ENCODE assay signal across 17 mouse cellular contexts in genomic region chr16:32650461-32650860, GRCm38 (mm10). TPM values are rescaled to one million over a fixed set of nuclear protein-coding genes. Genes with fewer than 3 reads are reported as not detected.
DNase-seq lines count a peak whose midpoint lies in the region; ATAC-seq lines count a peak whose summit lies in the region.
"Had no signal": no experiment of that assay in that cellular context is flagged by ENCODE, and none has a peak within 500 bp of the region (broad histone marks: within the 10 kb centered on the region; RNA-seq: fewer than 3 reads in every experiment).

No protein-coding gene starts in this region.

- H3K9ac ChIP-seq in heart, embryonic 11.5 days (ENCODE audit: low read depth, low read length): no peak overlapping the region
- no peak overlapping the region for H3K9ac ChIP-seq in kidney, embryonic 15.5 days
- H3K9ac ChIP-seq: hindbrain, embryonic 12.5 days; neural tube, embryonic 12.5 days had no signal

- intact Hi-C loops in heart, postnatal 25 days (cut with DNase I): no loop called here

- no peaks in the 10 kb centered on the region for H3K27me3 ChIP-seq in heart, embryonic 11.5 days (ENCODE audit: control insufficient read depth, insufficient read depth, low read length)
- H3K27me3 ChIP-seq in kidney, embryonic 15.5 days: no peaks in the 10 kb centered on the region
- H3K27me3 ChIP-seq in megakaryocyte, embryonic 14.5 days (replicated peaks): no peaks in the 10 kb centered on the region
- H3K27me3 ChIP-seq in splenic B cell, adult 2 months (ENCODE audit: control insufficient read depth, insufficient read depth, low read length, poor library complexity, severe bottlenecking): no peaks in the 10 kb centered on the region
- H3K27me3 ChIP-seq: neural tube, embryonic 12.5 days; Patski had no signal

- H3K4me1 ChIP-seq in heart, embryonic 11.5 days (ENCODE audit: control insufficient read depth, insufficient read depth, low read length): peaks cover 20% of the 10 kb centered on the region
- peaks cover 25% of the 10 kb centered on the region for H3K4me1 ChIP-seq in kidney, embryonic 15.5 days
- peaks cover 93% of the 10 kb centered on the region for H3K4me1 ChIP-seq in megakaryocyte, embryonic 14.5 days

- no peaks in the 10 kb centered on the region for H3K36me3 ChIP-seq in heart, embryonic 11.5 days (ENCODE audit: control insufficient read depth, insufficient read depth, low read length)
- no peaks in the 10 kb centered on the region for H3K36me3 ChIP-seq in kidney, embryonic 15.5 days
- peaks cover 18% of the 10 kb centered on the region for H3K36me3 ChIP-seq in megakaryocyte, embryonic 14.5 days (replicated peaks; ENCODE audit: low read length)
- H3K36me3 ChIP-seq in splenic B cell, adult 2 months (ENCODE audit: control insufficient read depth, insufficient read depth, low read length, poor library complexity, severe bottlenecking): no peaks in the 10 kb centered on the region
- H3K36me3 ChIP-seq: hindbrain, embryonic 12.5 days; neural tube, embryonic 12.5 days had no signal

- no peak for DNase-seq in heart, postnatal 25 days (ENCODE audit: low spot score)
- DNase-seq in kidney, postnatal 36 days: no peak
- peak; percentile 48 for DNase-seq in splenic B cell, adult 2 months (ENCODE audit: low read depth, low spot score)
- DNase-seq: adrenal gland, postnatal 25 days; cerebellum, adult 2 months; kidney, postnatal 4 days; liver had no signal

- 0 out of 2 replicates have a peak overlapping the region, but pooled peaks have one; percentile 51 for H3K27ac ChIP-seq in heart, embryonic 11.5 days (ENCODE audit: low read depth, low read length)
- peak overlapping the region; percentile 72 for H3K27ac ChIP-seq in kidney, embryonic 15.5 days
- H3K27ac ChIP-seq: hindbrain, embryonic 12.5 days; neural tube, embryonic 12.5 days had no signal

- H3K9me3 ChIP-seq in heart, embryonic 11.5 days (replicated peaks; ENCODE audit: control insufficient read depth, low read length): no peaks in the 10 kb centered on the region
- no peaks in the 10 kb centered on the region for H3K9me3 ChIP-seq in kidney, embryonic 15.5 days (replicated peaks)
- H3K9me3 ChIP-seq in megakaryocyte, embryonic 14.5 days: no peaks in the 10 kb centered on the region
- H3K9me3 ChIP-seq: hindbrain, embryonic 12.5 days; neural tube, embryonic 12.5 days had no signal

- no peak for ATAC-seq in heart, embryonic 11.5 days (replicated peaks; ENCODE audit: insufficient number of reproducible peaks, low FRiP score, low TSS enrichment)
- ATAC-seq in kidney, embryonic 15.5 days (replicated peaks; ENCODE audit: low FRiP score): no peak
- no peak for ATAC-seq in megakaryocyte, adult 5-6 weeks (ENCODE audit: poor library complexity, severe bottlenecking)
- ATAC-seq: forebrain, embryonic 14.5 days; Patski had no signal

- H3K4me2 ChIP-seq in heart, embryonic 11.5 days: no peak overlapping the region
- no peak overlapping the region for H3K4me2 ChIP-seq in kidney, embryonic 15.5 days
- H3K4me2 ChIP-seq: hindbrain, embryonic 12.5 days; midbrain, embryonic 11.5 days; neural tube, embryonic 12.5 days had no signal

- H3K4me3 ChIP-seq in heart, embryonic 11.5 days (ENCODE audit: low read depth, low read length): no peak overlapping the region
- no peak overlapping the region for H3K4me3 ChIP-seq in kidney, embryonic 15.5 days (replicated peaks)
- peak overlapping the region; percentile 84 for H3K4me3 ChIP-seq in megakaryocyte, embryonic 14.5 days (replicated peaks)
- H3K4me3 ChIP-seq: erythroblast, embryonic 14.5 days; hindbrain, embryonic 12.5 days; neural tube, embryonic 12.5 days had no signal

RNA-seq across cellular contexts. Expression of gene Tnk2, which starts 6.8 kb away (rescaled TPM):
- polyA plus RNA-seq in heart, embryonic 11.5 days (2014; fragmentation: Nextera tagmentation; extraction: Ambion mirVana): 6.9 and 7.8 TPM in 2 replicates
- total RNA-seq in heart, postnatal 25 days (2021): 10 to 100 TPM; 20.9 to 24.7 TPM
- 9.3 and 12.4 TPM in 2 replicates for polyA plus RNA-seq in kidney, embryonic 15.5 days (2015; fragmentation: Nextera tagmentation; extraction: Ambion mirVana)
- 230 and 1,256 TPM in 2 replicates for polyA plus RNA-seq in megakaryocyte, embryonic 14.5 days (2012; ENCODE audit: insufficient read depth, low replicate concordance)
- total RNA-seq in megakaryocyte, adult 5-6 weeks (2015): 5.5 and 12.0 TPM in 2 replicates
- total RNA-seq in megakaryocyte, adult 5-6 weeks (2017): 6.4 and 8.6 TPM in 2 replicates

RNA-seq across cellular contexts. Expression of gene Tfrc, which starts 41.7 kb away (rescaled TPM):
- 66.7 and 69.2 TPM in 2 replicates for polyA plus RNA-seq in heart, embryonic 11.5 days (2014; fragmentation: Nextera tagmentation; extraction: Ambion mirVana)
- 100 to 1,000 TPM; 168 to 194 TPM for total RNA-seq in heart, postnatal 25 days (2021)
- polyA plus RNA-seq in kidney, embryonic 15.5 days (2015; fragmentation: Nextera tagmentation; extraction: Ambion mirVana): 50.2 and 50.7 TPM in 2 replicates
- polyA plus RNA-seq in megakaryocyte, embryonic 14.5 days (2012; ENCODE audit: insufficient read depth, low replicate concordance): 1.3 and 4.3 TPM in 2 replicates
- 29.5 and 41.5 TPM in 2 replicates for total RNA-seq in megakaryocyte, adult 5-6 weeks (2015)
- total RNA-seq in megakaryocyte, adult 5-6 weeks (2017): 29.6 and 44.3 TPM in 2 replicates

Comparison
In these comparisons a context has a peak if more than half of its experiments do, and no peak if none do; other contexts are left out.
1. RNA of gene Tnk2, which starts 6.8 kb away (polyA plus RNA-seq): 230 to 1,256 TPM in megakaryocyte, embryonic 14.5 days; 9.3 to 12.4 TPM in kidney, embryonic 15.5 days and 6.9 to 7.8 TPM in heart, embryonic 11.5 days; every median in the first group is over 10 times any median in the second.